Mouse (Mus musculus): ENCODE results near the gene Ehf. TPM values are rescaled to one million over a fixed set of nuclear protein-coding genes. Genes with fewer than 3 reads are reported as not detected.

Ehf gene
- polyA plus RNA-seq, 1 experiment from 2014 or later, result not detected

GRCm38 (mm10) chr2:103274803-103275202 lies 28.3 kb downstream of the Ehf start:
- no peaks in the 10 kb centered on the region for H3K36me3 ChIP-seq
- H3K4me2 ChIP-seq, result no peak overlapping the region
- H3K27ac ChIP-seq (replicated peaks), result no peak overlapping the region
- WGBS, result 89% methylated on average over 2 of the region's 2 CpGs
- no peaks in the 10 kb centered on the region for H3K9me3 ChIP-seq (replicated peaks)
- no peaks in the 10 kb centered on the region for H3K27me3 ChIP-seq (replicated peaks)
- H3K4me1 ChIP-seq, result no peaks in the 10 kb centered on the region
- no peak for ATAC-seq (ENCODE audit: low FRiP score)
- no peak overlapping the region for H3K4me3 ChIP-seq (replicated peaks)
- no peak overlapping the region for H3K9ac ChIP-seq (replicated peaks)

- no peaks in the 10 kb centered on the region for H3K36me3 ChIP-seq
- no peak overlapping the region for H3K4me2 ChIP-seq
- no peak for ATAC-seq (ENCODE audit: low FRiP score)
- no peak overlapping the region for H3K27ac ChIP-seq (replicated peaks)
- 93% methylated on average over 1 of the region's 1 CpGs for WGBS
- H3K4me1 ChIP-seq, result no peaks in the 10 kb centered on the region
- H3K4me3 ChIP-seq (replicated peaks), result no peak overlapping the region
- no peak overlapping the region for H3K9ac ChIP-seq (replicated peaks)
- H3K27me3 ChIP-seq (replicated peaks), result no peaks in the 10 kb centered on the region
- H3K9me3 ChIP-seq (replicated peaks), result no peaks in the 10 kb centered on the region
Observed at GRCm38 (mm10) chr2:103274270-103274669, 28.8 kb downstream of the Ehf start.

GRCm38 (mm10) chr2:103271481-103271880 lies 31.6 kb downstream of the Ehf start:
- Histone ChIP-seq H3K4me1 (no peaks in the 10 kb centered on the region), H3K27ac (replicated peaks) (no peak overlapping the region), H3K9ac (replicated peaks) (no peak overlapping the region), H3K27me3 (replicated peaks) (no peaks in the 10 kb centered on the region), H3K4me2 (no peak overlapping the region), H3K36me3 (no peaks in the 10 kb centered on the region), H3K9me3 (replicated peaks) (no peaks in the 10 kb centered on the region), H3K4me3 (replicated peaks) (no peak overlapping the region)
- ATAC-seq (ENCODE audit: low FRiP score), result no peak
- 94% methylated on average over 8 of the region's 8 CpGs for WGBS

- H3K27me3 ChIP-seq (replicated peaks), result no peaks in the 10 kb centered on the region
- no peaks in the 10 kb centered on the region for H3K4me1 ChIP-seq
- H3K9me3 ChIP-seq (replicated peaks), result no peaks in the 10 kb centered on the region
- no peak overlapping the region for H3K4me2 ChIP-seq
- H3K4me3 ChIP-seq (replicated peaks), result no peak overlapping the region
- WGBS, result 62% methylated on average over 5 of the region's 5 CpGs
- ATAC-seq (ENCODE audit: low FRiP score), result no peak
- no peaks in the 10 kb centered on the region for H3K36me3 ChIP-seq
- H3K9ac ChIP-seq (replicated peaks), result no peak overlapping the region
- no peak overlapping the region for H3K27ac ChIP-seq (replicated peaks)
Observed at GRCm38 (mm10) chr2:103270556-103271160, 32.4 kb downstream of the Ehf start.

GRCm38 (mm10) chr2:103239086-103239485 lies 64.0 kb downstream of the Ehf start:
- H3K4me1 ChIP-seq, result no peaks in the 10 kb centered on the region
- no peak overlapping the region for H3K27ac ChIP-seq (replicated peaks)
- H3K27me3 ChIP-seq (replicated peaks), result no peaks in the 10 kb centered on the region
- H3K4me3 ChIP-seq (replicated peaks), result no peak overlapping the region
- no peak overlapping the region for H3K9ac ChIP-seq (replicated peaks)
- H3K4me2 ChIP-seq, result no peak overlapping the region
- no peak for ATAC-seq (ENCODE audit: low FRiP score)
- H3K9me3 ChIP-seq (replicated peaks), result no peaks in the 10 kb centered on the region
- WGBS, result 93% methylated on average over 4 of the region's 4 CpGs
- no peaks in the 10 kb centered on the region for H3K36me3 ChIP-seq

- Histone ChIP-seq H3K27me3 (replicated peaks) (no peaks in the 10 kb centered on the region), H3K4me1 (no peaks in the 10 kb centered on the region), H3K27ac (replicated peaks) (no peak overlapping the region), H3K9ac (replicated peaks) (no peak overlapping the region), H3K36me3 (no peaks in the 10 kb centered on the region), H3K9me3 (replicated peaks) (no peaks in the 10 kb centered on the region), H3K4me3 (replicated peaks) (no peak overlapping the region), H3K4me2 (no peak overlapping the region)
- ATAC-seq (ENCODE audit: low FRiP score), result no peak
- WGBS, result 97% methylated on average over 2 of the region's 2 CpGs
Observed at GRCm38 (mm10) chr2:103226781-103227180, 76.3 kb downstream of the Ehf start.

- Histone ChIP-seq H3K9ac (replicated peaks) (no peak overlapping the region), H3K27ac (replicated peaks) (no peak overlapping the region), H3K27me3 (replicated peaks) (no peaks in the 10 kb centered on the region), H3K4me2 (no peak overlapping the region), H3K4me3 (replicated peaks) (no peak overlapping the region), H3K9me3 (replicated peaks) (no peaks in the 10 kb centered on the region), H3K4me1 (no peaks in the 10 kb centered on the region), H3K36me3 (no peaks in the 10 kb centered on the region)
- WGBS, result 93% methylated on average over 2 of the region's 2 CpGs
- no peak for ATAC-seq (ENCODE audit: low FRiP score)
Observed at GRCm38 (mm10) chr2:103220871-103221270, 82.2 kb downstream of the Ehf start.

GRCm38 (mm10) chr2:103218323-103218722 lies 84.8 kb downstream of the Ehf start:
- Histone ChIP-seq H3K9me3 (replicated peaks) (no peaks in the 10 kb centered on the region), H3K4me2 (no peak overlapping the region), H3K27me3 (replicated peaks) (no peaks in the 10 kb centered on the region), H3K4me1 (no peaks in the 10 kb centered on the region), H3K4me3 (replicated peaks) (no peak overlapping the region), H3K27ac (replicated peaks) (no peak overlapping the region), H3K9ac (replicated peaks) (no peak overlapping the region), H3K36me3 (no peaks in the 10 kb centered on the region)
- no peak for ATAC-seq (ENCODE audit: low FRiP score)
- WGBS, result 80% methylated on average over 4 of the region's 4 CpGs

- Histone ChIP-seq H3K4me2 (no peak overlapping the region), H3K4me1 (no peaks in the 10 kb centered on the region), H3K4me3 (replicated peaks) (no peak overlapping the region), H3K9ac (replicated peaks) (no peak overlapping the region), H3K27ac (replicated peaks) (no peak overlapping the region), H3K36me3 (no peaks in the 10 kb centered on the region), H3K9me3 (replicated peaks) (no peaks in the 10 kb centered on the region), H3K27me3 (replicated peaks) (no peaks in the 10 kb centered on the region)
- ATAC-seq (ENCODE audit: low FRiP score), result no peak
- 83% methylated on average over 4 of the region's 4 CpGs for WGBS
Observed at GRCm38 (mm10) chr2:103215801-103216200, 87.3 kb downstream of the Ehf start.

GRCm38 (mm10) chr2:103214861-103215260 lies 88.2 kb downstream of the Ehf start:
- no peaks in the 10 kb centered on the region for H3K36me3 ChIP-seq
- WGBS, result 38% methylated on average over 8 of the region's 8 CpGs
- no peak overlapping the region for H3K9ac ChIP-seq (replicated peaks)
- H3K27ac ChIP-seq (replicated peaks), result no peak overlapping the region
- no peak overlapping the region for H3K4me3 ChIP-seq (replicated peaks)
- ATAC-seq (ENCODE audit: low FRiP score), result no peak
- H3K4me1 ChIP-seq, result no peaks in the 10 kb centered on the region
- H3K9me3 ChIP-seq (replicated peaks), result no peaks in the 10 kb centered on the region
- no peak overlapping the region for H3K4me2 ChIP-seq
- no peaks in the 10 kb centered on the region for H3K27me3 ChIP-seq (replicated peaks)

- no peaks in the 10 kb centered on the region for H3K9me3 ChIP-seq (replicated peaks)
- no peaks in the 10 kb centered on the region for H3K4me1 ChIP-seq
- H3K9ac ChIP-seq (replicated peaks), result no peak overlapping the region
- no peak overlapping the region for H3K4me2 ChIP-seq
- H3K36me3 ChIP-seq, result no peaks in the 10 kb centered on the region
- no peak overlapping the region for H3K4me3 ChIP-seq (replicated peaks)
- no peaks in the 10 kb centered on the region for H3K27me3 ChIP-seq (replicated peaks)
- 57% methylated on average over 1 of the region's 1 CpGs for WGBS
- ATAC-seq (ENCODE audit: low FRiP score), result no peak
- H3K27ac ChIP-seq (replicated peaks), result no peak overlapping the region
Observed at GRCm38 (mm10) chr2:103213547-103213946, 89.5 kb downstream of the Ehf start.
